25 mouse cellular contexts compared by ENCODE assay signal in genomic region chr8:22405733-22406132, GRCm38 (mm10). TPM values are rescaled to one million over a fixed set of nuclear protein-coding genes. Genes with fewer than 3 reads are reported as not detected.
DNase-seq lines count a peak whose midpoint lies in the region; ATAC-seq and TF ChIP-seq lines count a peak whose summit lies in the region.
"Had no signal": no experiment of that assay in that cellular context is flagged by ENCODE, and none has a peak within 500 bp of the region (broad histone marks: within the 10 kb centered on the region; RNA-seq: fewer than 3 reads in every experiment).

No protein-coding gene starts in this region.

- no peaks in the 10 kb centered on the region for H3K36me3 ChIP-seq in midbrain, postnatal 0 days (ENCODE audit: insufficient read depth, low read length)
- no peaks in the 10 kb centered on the region for H3K36me3 ChIP-seq in heart, embryonic 12.5 days
- H3K36me3 ChIP-seq: heart, embryonic 15.5 days; hindbrain, embryonic 10.5 days; midbrain, embryonic 10.5 days; neural tube, embryonic 15.5 days had no signal

- TF ChIP-seq CTCF in midbrain, postnatal 0 days (IDR thresholded peaks at IDR 0.05): no peak

- no peak overlapping the region for H3K4me2 ChIP-seq in midbrain, postnatal 0 days (ENCODE audit: low read depth, low read length, poor library complexity, severe bottlenecking)
- H3K4me2 ChIP-seq in heart, embryonic 12.5 days: no peak overlapping the region
- H3K4me2 ChIP-seq: forebrain, embryonic 13.5 days; heart, embryonic 15.5 days; neural tube, embryonic 15.5 days had no signal

- peak; percentile 60 for ATAC-seq in CD4-positive, CD25-positive, alpha-beta regulatory T cell, adult 4 months
- peak; percentile 97 for ATAC-seq in megakaryocyte progenitor cell, adult 5-6 weeks (replicated peaks; ENCODE audit: poor library complexity)
- ATAC-seq in midbrain, postnatal 0 days (ENCODE audit: low FRiP score): no peak
- no peak for ATAC-seq in heart, embryonic 12.5 days (ENCODE audit: insufficient number of reproducible peaks, low FRiP score)
- ATAC-seq: forebrain, embryonic 13.5 days; hindbrain, postnatal 0 days; liver, postnatal 0 days had no signal

- 81% methylated on average over 6 of the region's 6 CpGs for WGBS in midbrain, postnatal 0 days
- 63% methylated on average over 6 of the region's 6 CpGs for WGBS in heart, embryonic 12.5 days

- H3K27me3 ChIP-seq in midbrain, postnatal 0 days (ENCODE audit: insufficient read depth, low read length): no peaks in the 10 kb centered on the region
- H3K27me3 ChIP-seq in heart, embryonic 12.5 days (replicated peaks): no peaks in the 10 kb centered on the region
- H3K27me3 ChIP-seq: forebrain, embryonic 13.5 days; heart, embryonic 15.5 days; neural tube, embryonic 15.5 days had no signal

- H3K9me3 ChIP-seq in midbrain, postnatal 0 days (ENCODE audit: low read length): no peaks in the 10 kb centered on the region
- no peaks in the 10 kb centered on the region for H3K9me3 ChIP-seq in heart, embryonic 12.5 days (replicated peaks)
- H3K9me3 ChIP-seq: forebrain, embryonic 13.5 days; heart, embryonic 15.5 days; hindbrain, embryonic 10.5 days; midbrain, embryonic 10.5 days; neural tube, embryonic 15.5 days had no signal

- DNase-seq in 3134 (ENCODE audit: extremely low read depth, insufficient read length, low spot score): peak; percentile 26
- peak; percentile 45 for DNase-seq in c-Kit-positive CD71-negative TER-119-negative erythroid progenitor cells, embryonic 14.5 days (ENCODE audit: low read depth)
- no peak for DNase-seq in midbrain, postnatal 0 days (ENCODE audit: low spot score)
- DNase-seq in cerebellum, adult 9-10 months: no peak
- DNase-seq in embryo, embryonic 10.5 days (ENCODE audit: low spot score): no peak
- DNase-seq: adrenal gland, postnatal 10 days; cerebellum, adult 18-20 months; cerebellum, postnatal 36 days; heart, adult 18-20 months; kidney, adult 2 months; kidney, postnatal 10 days; left cerebral cortex, postnatal 4 days; liver; liver, postnatal 0 days; right cerebral cortex, postnatal 14 days; spleen, adult 18-20 months had no signal

- H3K4me1 ChIP-seq in midbrain, postnatal 0 days (ENCODE audit: insufficient read depth, low read length): no peaks in the 10 kb centered on the region
- peaks cover 2% of the 10 kb centered on the region; the same call in 1 of the 2 replicates for H3K4me1 ChIP-seq in heart, embryonic 12.5 days (replicated peaks)

- no peak overlapping the region for H3K4me3 ChIP-seq in midbrain, postnatal 0 days (ENCODE audit: low read depth, low read length)
- no peak overlapping the region for H3K4me3 ChIP-seq in heart, embryonic 12.5 days
- H3K4me3 ChIP-seq: forebrain, embryonic 13.5 days; heart, embryonic 15.5 days; hindbrain, embryonic 10.5 days; midbrain, embryonic 10.5 days; neural tube, embryonic 15.5 days had no signal

- H3K9ac ChIP-seq in midbrain, postnatal 0 days (replicated peaks; ENCODE audit: low read length, poor library complexity, severe bottlenecking): no peak overlapping the region
- H3K9ac ChIP-seq in heart, embryonic 12.5 days: no peak overlapping the region
- H3K9ac ChIP-seq: forebrain, embryonic 13.5 days; heart, embryonic 15.5 days; liver, postnatal 0 days; neural tube, embryonic 15.5 days had no signal

- no peak overlapping the region for H3K27ac ChIP-seq in midbrain, postnatal 0 days (ENCODE audit: low read depth, low read length)
- no peak overlapping the region for H3K27ac ChIP-seq in heart, embryonic 12.5 days (ENCODE audit: poor library complexity, severe bottlenecking)
- H3K27ac ChIP-seq: forebrain, embryonic 13.5 days; heart, embryonic 15.5 days; hindbrain, embryonic 10.5 days; hindbrain, postnatal 0 days; midbrain, embryonic 10.5 days; neural tube, embryonic 15.5 days had no signal

RNA-seq across cellular contexts. Expression of gene Mrps31, which starts 5.4 kb away (rescaled TPM):
- polyA plus RNA-seq in CD4-positive, CD25-positive, alpha-beta regulatory T cell, adult 4 months (2017; shearing (Covaris generic)): 10 to 100 TPM; 25.9 to 28.4 TPM
- total RNA-seq in megakaryocyte progenitor cell, adult 5-6 weeks (2015): 22.8 and 26.3 TPM in 2 replicates
- total RNA-seq in megakaryocyte progenitor cell, adult 5-6 weeks (2017): 30.0 and 34.7 TPM in 2 replicates
- total RNA-seq in midbrain, postnatal 0 days (2014; rRNA removed): 17.4 and 25.0 TPM in 2 replicates
- polyA plus RNA-seq in midbrain, postnatal 0 days (2015; fragmentation: Nextera tagmentation; extraction: Ambion mirVana): 33.5 TPM in 2 replicates
- 49.7 and 54.6 TPM in 2 replicates for polyA plus RNA-seq in heart, embryonic 12.5 days (2016; fragmentation: Nextera tagmentation; extraction: Ambion mirVana)

RNA-seq across cellular contexts. Expression of gene Slc25a15, which starts 7.3 kb away (rescaled TPM):
- 1 to 10 TPM; 2.0 to 2.3 TPM for polyA plus RNA-seq in CD4-positive, CD25-positive, alpha-beta regulatory T cell, adult 4 months (2017; shearing (Covaris generic))
- 9.4 and 10.0 TPM in 2 replicates for total RNA-seq in megakaryocyte progenitor cell, adult 5-6 weeks (2015)
- total RNA-seq in megakaryocyte progenitor cell, adult 5-6 weeks (2017): 11.9 and 13.2 TPM in 2 replicates
- 6.0 and 7.7 TPM in 2 replicates for total RNA-seq in midbrain, postnatal 0 days (2014; rRNA removed)
- polyA plus RNA-seq in midbrain, postnatal 0 days (2015; fragmentation: Nextera tagmentation; extraction: Ambion mirVana): 5.8 and 6.5 TPM in 2 replicates
- polyA plus RNA-seq in heart, embryonic 12.5 days (2016; fragmentation: Nextera tagmentation; extraction: Ambion mirVana): 13.2 and 13.3 TPM in 2 replicates

Comparison
In these comparisons a context has a peak if more than half of its experiments do, and no peak if none do; other contexts are left out.
1. DNase-seq: peak in 3134 (single experiment) and c-Kit-positive CD71-negative TER-119-negative erythroid progenitor cells, embryonic 14.5 days (single experiment); none in midbrain, postnatal 0 days (single experiment), cerebellum, adult 9-10 months (single experiment) and embryo, embryonic 10.5 days (single experiment).
2. ATAC-seq: peak in CD4-positive, CD25-positive, alpha-beta regulatory T cell, adult 4 months (single experiment) and megakaryocyte progenitor cell, adult 5-6 weeks (single experiment); none in midbrain, postnatal 0 days (single experiment) and heart, embryonic 12.5 days (single experiment).